Mouse (Mus musculus) heart, postnatal 0 days (tissue): ENCODE results near the gene Ttll7. TPM values are rescaled to one million over a fixed set of nuclear protein-coding genes. Genes with fewer than 3 reads are reported as not detected.

Source experiments
- ATAC-seq: fragments of 200-750 bp; cut with Nextera tagmentation; 2 replicates; pipeline ENCODE4 v1.8.0; 2017; ENCODE audit warnings: low read depth, moderate number of reproducible peaks, moderate library complexity; ENCODE audit not compliant: insufficient read depth
- DNase-seq: peaks from one replicate; pipeline ENCODE4 v3.0.0-alpha.2; 2016; ENCODE audit warnings: low spot score
- H3K27ac ChIP-seq: fragments of 300-500 bp; sonication (generic); 2 replicates; pipeline ENCODE4 v1.5.1; 2014; ENCODE audit warnings: low read depth, mild to moderate bottlenecking
- H3K27me3 ChIP-seq: fragments of 300-500 bp; sonication (generic); 2 replicates; pipeline ENCODE4 v1.6.1; 2014; ENCODE audit warnings: low read length, mixed read lengths; ENCODE audit not compliant: control insufficient read depth, insufficient read depth
- H3K36me3 ChIP-seq: fragments of 300-500 bp; sonication (generic); replicated peaks from 2 replicates; pipeline ENCODE4 v1.6.1; 2014; ENCODE audit warnings: low read length, mixed read lengths; ENCODE audit not compliant: control insufficient read depth, insufficient read depth
- H3K4me1 ChIP-seq: fragments of 300-500 bp; sonication (generic); 2 replicates; pipeline ENCODE4 v1.6.1; 2014; ENCODE audit warnings: antibody characterized with exemption; ENCODE audit not compliant: control insufficient read depth, insufficient read depth
- H3K4me2 ChIP-seq: fragments of 300-500 bp; sonication (generic); 2 replicates; pipeline ENCODE4 v1.6.1; 2014; ENCODE audit warnings: low read depth, mild to moderate bottlenecking, low read length, moderate library complexity
- H3K4me3 ChIP-seq: fragments of 300-500 bp; sonication (generic); 2 replicates; pipeline ENCODE4 v1.5.1; 2014; ENCODE audit warnings: low read depth, low read length
- H3K9ac ChIP-seq: fragments of 300-500 bp; sonication (generic); replicated peaks from 2 replicates; pipeline ENCODE4 v1.6.1; 2014; ENCODE audit warnings: low read depth, low read length, mixed read lengths
- H3K9me3 ChIP-seq: fragments of 300-500 bp; sonication (generic); replicated peaks from 2 replicates; pipeline ENCODE4 v1.6.1; 2016; ENCODE audit warnings: low read length; ENCODE audit not compliant: control insufficient read depth
- CTCF ChIP-seq: IDR thresholded peaks from 2 replicates; pipeline ENCODE4 v1.5.1; 2016; ENCODE audit warnings: antibody characterized with exemption, control low read depth, low read depth
- EP300 ChIP-seq: IDR thresholded peaks from 2 replicates; pipeline ENCODE4 v1.6.1; 2016; ENCODE audit warnings: antibody characterized with exemption, low read depth
- WGBS: fragments of 180-500 bp; shearing (Covaris S2); extraction: QIAGEN DNeasy Blood & Tissue Kit; methylation state at CpG from one replicate; pipeline ENCODE4 v1.1.7; 2014; 5-methylcytosine and 5-hydroxymethylcytosine counted together
- polyA plus RNA-seq: library from polyadenylated mRNA; unstranded; fragments of >200 nt; fragmentation: Nextera tagmentation; extraction: Ambion mirVana; gene quantifications from 2 replicates; pipeline ENCODE4 v1.2.1, GENCODE M21; 2015
- total RNA-seq: library from RNA; depleted of rRNA; stranded (reverse); fragments of >200 nt; gene quantifications from 2 replicates; pipeline ENCODE4 v1.2.3, GENCODE M21; 2014; ENCODE audit warnings: low replicate concordance

The Ttll7 gene
- total and polyA plus RNA-seq, 2 experiments from 2014 or later = 1.2 to 6.6 TPM

- H3K27ac ChIP-seq = no peak overlapping the region
- H3K36me3 ChIP-seq = no peaks in the 10 kb centered on the region
- H3K4me2 ChIP-seq = no peak overlapping the region
- H3K4me1 ChIP-seq = no peaks in the 10 kb centered on the region
- WGBS = 65% methylated on average over 3 of the region's 3 CpGs
- no peak for DNase-seq
- no peak overlapping the region for H3K4me3 ChIP-seq
- TF ChIP-seq EP300 = no peak
- no peak for TF ChIP-seq CTCF
- H3K9ac ChIP-seq = no peak overlapping the region
- no peak for ATAC-seq
- no peaks in the 10 kb centered on the region for H3K9me3 ChIP-seq
- no peaks in the 10 kb centered on the region for H3K27me3 ChIP-seq
These were observed 9.4 kb upstream of the Ttll7 start for GRCm38 (mm10) chr3:146842766-146843165.

DNA sequence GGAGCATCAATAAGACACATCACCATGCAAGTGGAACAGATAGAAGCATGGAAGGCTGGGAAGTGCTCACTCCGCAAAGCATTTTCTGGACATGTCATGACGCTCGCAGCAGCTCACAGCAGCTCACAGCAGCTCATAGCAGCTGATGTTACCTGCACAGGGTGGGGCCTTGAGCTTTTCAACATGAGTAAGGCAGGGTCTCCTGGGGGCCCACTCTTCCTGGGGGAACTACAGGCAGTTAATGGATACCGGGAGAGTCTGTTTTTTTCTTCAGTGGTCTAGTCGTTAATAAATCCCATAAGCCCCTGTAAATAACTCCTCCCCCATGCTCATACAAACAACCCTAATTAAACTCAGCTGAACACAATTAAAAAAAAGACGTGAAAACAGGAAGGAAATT lies 8.7 kb upstream of the Ttll7 start:
- ATAC-seq (no peak), DNase-seq (no peak)
- 74% methylated on average over 6 of the region's 6 CpGs for WGBS
- H3K9me3 ChIP-seq = no peaks in the 10 kb centered on the region
- no peak overlapping the region for H3K4me2 ChIP-seq
- H3K27ac ChIP-seq = no peak overlapping the region
- H3K36me3 ChIP-seq = no peaks in the 10 kb centered on the region
- H3K4me1 ChIP-seq = no peaks in the 10 kb centered on the region
- no peaks in the 10 kb centered on the region for H3K27me3 ChIP-seq
- no peak overlapping the region for H3K4me3 ChIP-seq
- H3K9ac ChIP-seq = no peak overlapping the region
- TF ChIP-seq CTCF (no peak), EP300 (no peak)

GRCm38 (mm10) chr3:146846237-146846636 lies 5.9 kb upstream of the Ttll7 start:
- 64% methylated on average over 5 of the region's 5 CpGs for WGBS
- no peaks in the 10 kb centered on the region for H3K36me3 ChIP-seq
- DNase-seq = no peak

GRCm38 (mm10) chr3:146848112-146848511 lies 4.1 kb upstream of the Ttll7 start:
- no peaks in the 10 kb centered on the region for H3K27me3 ChIP-seq
- no peak for TF ChIP-seq EP300
- TF ChIP-seq CTCF = no peak
- H3K9me3 ChIP-seq = no peaks in the 10 kb centered on the region
- ATAC-seq (no peak), DNase-seq (no peak)
- H3K4me1 ChIP-seq = no peaks in the 10 kb centered on the region
- 68% methylated on average over 8 of the region's 8 CpGs for WGBS
- H3K4me2 ChIP-seq = no peak overlapping the region
- H3K9ac ChIP-seq = no peak overlapping the region
- H3K36me3 ChIP-seq = no peaks in the 10 kb centered on the region
- H3K4me3 ChIP-seq = no peak overlapping the region
- peak overlapping the region; percentile 15; the same call in 1 of the 2 replicates for H3K27ac ChIP-seq

More at GRCm38 (mm10) chr3:146846237-146846636, 5.9 kb upstream of the Ttll7 start:
- Histone ChIP-seq H3K9ac (no peak overlapping the region), H3K27me3 (no peaks in the 10 kb centered on the region), H3K9me3 (no peaks in the 10 kb centered on the region), H3K4me2 (no peak overlapping the region), H3K4me1 (no peaks in the 10 kb centered on the region), H3K27ac (peak overlapping the region; percentile 58), H3K4me3 (no peak overlapping the region)
- peak; percentile 55; the same call in 1 of the 2 replicates for ATAC-seq
- TF ChIP-seq CTCF = no peak
- TF ChIP-seq EP300 = 0 out of 2 replicates have a peak, but pooled peaks have one; percentile 33

DNA sequence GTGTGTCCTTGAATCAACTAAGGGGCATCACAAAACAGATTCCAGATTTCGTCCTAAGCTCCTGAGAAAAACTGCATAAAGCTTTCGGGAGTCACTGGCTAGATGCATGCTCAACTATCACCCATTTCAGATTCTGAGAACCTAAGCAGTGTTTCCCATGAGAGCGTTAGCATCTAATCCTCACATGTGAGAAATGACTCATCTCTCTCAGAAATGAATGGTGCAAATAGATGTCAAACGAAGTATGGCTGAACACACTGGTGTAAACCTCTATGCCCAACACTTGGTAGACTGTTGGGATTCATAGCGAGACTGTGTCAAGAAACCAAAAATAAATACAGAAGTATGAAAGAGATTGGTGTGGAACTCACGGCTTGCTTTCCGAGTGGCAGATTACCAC lies 2.8 kb upstream of the Ttll7 start:
- Histone ChIP-seq H3K27ac (no peak overlapping the region), H3K36me3 (no peaks in the 10 kb centered on the region), H3K4me1 (no peaks in the 10 kb centered on the region), H3K9ac (no peak overlapping the region), H3K4me3 (no peak overlapping the region), H3K27me3 (no peaks in the 10 kb centered on the region), H3K4me2 (no peak overlapping the region), H3K9me3 (no peaks in the 10 kb centered on the region)
- WGBS = 82% methylated on average over 7 of the region's 7 CpGs
- ATAC-seq (no peak), DNase-seq (no peak)
- TF ChIP-seq CTCF = no peak
- no peak for TF ChIP-seq EP300

- no peak for ATAC-seq
- WGBS = 73% methylated on average over 7 of the region's 7 CpGs
- TF ChIP-seq CTCF (no peak), EP300 (no peak)
These were observed 2.4 kb downstream of the Ttll7 start for GRCm38 (mm10) chr3:146854473-146855087.

More at GRCm38 (mm10) chr3:146854473-146855087, 2.4 kb downstream of the Ttll7 start:
- no peaks in the 10 kb centered on the region for H3K27me3 ChIP-seq
- H3K4me3 ChIP-seq = no peak overlapping the region
- H3K9ac ChIP-seq = no peak overlapping the region
- no peak overlapping the region for H3K4me2 ChIP-seq
- H3K27ac ChIP-seq = no peak overlapping the region
- DNase-seq = no peak
- H3K9me3 ChIP-seq = no peaks in the 10 kb centered on the region
- no peaks in the 10 kb centered on the region for H3K4me1 ChIP-seq
- H3K36me3 ChIP-seq = no peaks in the 10 kb centered on the region
